In the genomic region with DNA sequence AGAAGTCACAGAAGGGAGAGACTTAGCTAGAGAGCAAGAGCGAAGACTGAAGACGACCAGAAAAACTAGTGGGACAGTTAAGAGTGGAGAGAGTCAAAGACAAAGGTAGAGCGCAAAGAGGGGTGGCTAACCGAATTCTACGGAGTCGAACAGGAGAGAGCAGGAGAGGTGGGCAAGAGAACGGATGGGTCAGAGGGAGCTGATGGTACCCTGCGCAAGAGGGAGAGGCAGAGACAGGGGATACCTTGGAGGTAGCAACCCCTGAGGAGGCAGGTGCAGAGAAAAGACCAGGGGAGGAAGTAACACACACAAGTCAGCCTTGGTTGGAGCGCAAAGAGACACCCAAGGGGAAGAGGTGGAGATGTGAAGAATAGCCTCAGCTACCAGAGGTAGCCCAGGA, we compare ENCODE assay signal across 8 mouse cellular contexts. TPM values are rescaled to one million over a fixed set of nuclear protein-coding genes. Genes with fewer than 3 reads are reported as not detected.
DNase-seq lines count a peak whose midpoint lies in the region; ATAC-seq and TF ChIP-seq lines count a peak whose summit lies in the region.

No protein-coding gene starts in this region.

- ATAC-seq in hindbrain, embryonic 11.5 days (ENCODE audit: low FRiP score), result peak; percentile 10
- ATAC-seq in midbrain, embryonic 14.5 days (ENCODE audit: low FRiP score, low TSS enrichment), result peak; percentile 1; the same call in 1 of the 2 replicates
- no peak for ATAC-seq in granulocyte monocyte progenitor cell, adult 5-6 weeks (replicated peaks; ENCODE audit: poor library complexity, severe bottlenecking)

- no peaks in the 10 kb centered on the region for H3K79me2 ChIP-seq in heart, adult 2 months (replicated peaks; ENCODE audit: control insufficient read depth, insufficient read depth, low read length)

- TF ChIP-seq EP300 in heart, adult 2 months (IDR thresholded peaks at IDR 0.05; ENCODE audit: insufficient read depth, low read depth, low read length), result no peak

- H3K27ac ChIP-seq in heart, adult 2 months, result no peak overlapping the region
- H3K27ac ChIP-seq in hindbrain, embryonic 11.5 days (ENCODE audit: low read depth, low read length), result peak overlapping the region; percentile 86
- H3K27ac ChIP-seq in midbrain, embryonic 14.5 days (replicated peaks; ENCODE audit: low read depth, low read length), result peak overlapping the region; percentile 96

- DNase-seq in heart, adult 2 months, result no peak
- DNase-seq in heart, adult 8-10 months (ENCODE audit: low spot score), result no peak
- DNase-seq in hindbrain, embryonic 11.5 days (ENCODE audit: low spot score), result no peak
- DNase-seq in midbrain, embryonic 14.5 days, result peak; percentile 62
- no peak for DNase-seq in adrenal gland, adult 18-20 months (ENCODE audit: low spot score in 2 of 2)
- no peak for DNase-seq in cerebellum, adult 11-12 months

- peak overlapping the region; percentile 20; the same call in 1 of the 2 replicates for H3K4me3 ChIP-seq in heart, adult 2 months
- peak overlapping the region; percentile 74 for H3K4me3 ChIP-seq in E14TG2a.4 (replicated peaks; ENCODE audit: low read length)
- H3K4me3 ChIP-seq in hindbrain, embryonic 11.5 days (ENCODE audit: low read depth, low read length), result peak overlapping the region; percentile 80
- H3K4me3 ChIP-seq in midbrain, embryonic 14.5 days (replicated peaks; ENCODE audit: low read depth, low read length), result peak overlapping the region; percentile 64

- H3K4me1 ChIP-seq in heart, adult 2 months (ENCODE audit: control insufficient read depth, insufficient read depth, low read length), result peaks cover 4% of the 10 kb centered on the region
- peaks cover 63% of the 10 kb centered on the region for H3K4me1 ChIP-seq in E14TG2a.4 (replicated peaks; ENCODE audit: low read depth, low read length)
- 0 out of 2 replicates have a peak, but pooled peaks cover 5% of the 10 kb centered on the region for H3K4me1 ChIP-seq in hindbrain, embryonic 11.5 days (replicated peaks; ENCODE audit: control insufficient read depth, insufficient read depth, low read length)
- peaks cover 28% of the 10 kb centered on the region for H3K4me1 ChIP-seq in midbrain, embryonic 14.5 days (ENCODE audit: control insufficient read depth, insufficient read depth, low read length)

- intact Hi-C loops in heart, adult 2 months (cut with DNase I), result loop anchor here (10.0 kb wide), 1 partner anchor 267 kb away; a partner anchor contains a TSS

- no peak overlapping the region for H3K9ac ChIP-seq in heart, adult 2 months (ENCODE audit: low read depth, low read length)
- H3K9ac ChIP-seq in hindbrain, embryonic 11.5 days (ENCODE audit: low read depth, low read length), result peak overlapping the region; percentile 82
- H3K9ac ChIP-seq in midbrain, embryonic 14.5 days (replicated peaks; ENCODE audit: low read length), result peak overlapping the region; percentile 78

- no peaks in the 10 kb centered on the region for H3K36me3 ChIP-seq in heart, adult 2 months (ENCODE audit: control insufficient read depth, insufficient read depth, low read length)
- peaks cover 8% of the 10 kb centered on the region for H3K36me3 ChIP-seq in E14TG2a.4 (ENCODE audit: insufficient read depth, low read length)
- H3K36me3 ChIP-seq in hindbrain, embryonic 11.5 days (ENCODE audit: control insufficient read depth, insufficient read depth, low read length), result no peaks in the 10 kb centered on the region
- peaks cover 4% of the 10 kb centered on the region; the same call in 1 of the 2 replicates for H3K36me3 ChIP-seq in midbrain, embryonic 14.5 days (ENCODE audit: control insufficient read depth, insufficient read depth, low read length)

- no peak for TF ChIP-seq CTCF in heart, adult 2 months (IDR thresholded peaks at IDR 0.05)
- TF ChIP-seq CTCF in E14TG2a.4 (conservative IDR thresholded peaks at IDR 0.05; ENCODE audit: low read length), result no peak

- 7% methylated on average over 9 of the region's 9 CpGs for WGBS in heart, adult 2 months
- WGBS in hindbrain, embryonic 11.5 days, result 2% methylated on average over 9 of the region's 9 CpGs
- WGBS in midbrain, embryonic 14.5 days, result 1% methylated on average over 9 of the region's 9 CpGs

- no peaks in the 10 kb centered on the region for H3K9me3 ChIP-seq in E14TG2a.4 (ENCODE audit: low read length)
- no peaks in the 10 kb centered on the region for H3K9me3 ChIP-seq in hindbrain, embryonic 11.5 days (ENCODE audit: control insufficient read depth, low read length)
- H3K9me3 ChIP-seq in midbrain, embryonic 14.5 days (ENCODE audit: control insufficient read depth, low read length), result no peaks in the 10 kb centered on the region

- H3K27me3 ChIP-seq in heart, adult 2 months (ENCODE audit: control insufficient read depth, insufficient read depth, low read length), result no peaks in the 10 kb centered on the region
- peaks cover 66% of the 10 kb centered on the region for H3K27me3 ChIP-seq in E14TG2a.4 (ENCODE audit: insufficient read depth, low read length)
- H3K27me3 ChIP-seq in hindbrain, embryonic 11.5 days (ENCODE audit: control insufficient read depth, insufficient read depth, low read length), result peaks cover 12% of the 10 kb centered on the region
- peaks cover 11% of the 10 kb centered on the region for H3K27me3 ChIP-seq in midbrain, embryonic 14.5 days (ENCODE audit: control insufficient read depth, insufficient read depth, low read length)

- TF ChIP-seq POLR2A in heart, adult 2 months (IDR thresholded peaks at IDR 0.05; ENCODE audit: insufficient read depth, low read depth, low read length), result no peak

- H3K4me2 ChIP-seq in hindbrain, embryonic 11.5 days (replicated peaks; ENCODE audit: low read depth, low read length), result peak overlapping the region; percentile 87
- peak overlapping the region; percentile 92 for H3K4me2 ChIP-seq in midbrain, embryonic 14.5 days (ENCODE audit: low read length)

RNA-seq across cellular contexts. Expression of a gene that starts 0.7 kb away (rescaled TPM):
- 1 to 10 TPM; 2.0 to 2.5 TPM for total RNA-seq in heart, adult 2 months (2021)
- polyA plus RNA-seq in heart, adult 2 months (2012; rRNA removed), result 0.78 and 1.1 TPM in 2 replicates
- 1 to 10 TPM; 1.3 to 3.0 (median 1.9) TPM for total RNA-seq in heart, adult 8-10 months (2022)
- polyA plus RNA-seq in hindbrain, embryonic 11.5 days (2014; fragmentation: Nextera tagmentation; extraction: Ambion mirVana), result 10.5 and 11.5 TPM in 2 replicates
- 7.9 and 9.6 TPM in 2 replicates for polyA plus RNA-seq in midbrain, embryonic 14.5 days (2014; fragmentation: Nextera tagmentation; extraction: Ambion mirVana)
- 1 to 10 TPM; 1.4 to 1.9 TPM for total RNA-seq in adrenal gland, adult 18-20 months (2021)
- 0.21 TPM in 1 of 2 replicates, not detected in the other for total RNA-seq in granulocyte monocyte progenitor cell, adult 5-6 weeks (2014; fragmentation: Nextera tagmentation)
- total RNA-seq in granulocyte monocyte progenitor cell, adult 5-6 weeks (2017), result 0.15 TPM in 1 of 2 replicates, not detected in the other

RNA-seq across cellular contexts. Expression of a gene that starts 8.5 kb away (rescaled TPM):
- total RNA-seq in heart, adult 2 months (2021), result 100 to 1,000 TPM; 132 to 156 TPM
- 83.2 and 101 TPM in 2 replicates for polyA plus RNA-seq in heart, adult 2 months (2012; rRNA removed)
- total RNA-seq in heart, adult 8-10 months (2022), result 100 to 1,000 TPM; 121 to 171 (median 135) TPM
- polyA plus RNA-seq in hindbrain, embryonic 11.5 days (2014; fragmentation: Nextera tagmentation; extraction: Ambion mirVana), result 215 and 216 TPM in 2 replicates
- 120 and 138 TPM in 2 replicates for polyA plus RNA-seq in midbrain, embryonic 14.5 days (2014; fragmentation: Nextera tagmentation; extraction: Ambion mirVana)
- total RNA-seq in adrenal gland, adult 18-20 months (2021), result 100 to 1,000 TPM; 288 to 358 TPM
- 139 and 203 TPM in 2 replicates for total RNA-seq in granulocyte monocyte progenitor cell, adult 5-6 weeks (2014; fragmentation: Nextera tagmentation)
- total RNA-seq in granulocyte monocyte progenitor cell, adult 5-6 weeks (2017), result 123 and 185 TPM in 2 replicates

RNA-seq across cellular contexts. Expression of a gene that starts 30.4 kb away (rescaled TPM):
- 1 to 10 TPM; 5.2 to 5.9 TPM for total RNA-seq in heart, adult 2 months (2021)
- 19.4 and 24.9 TPM in 2 replicates for polyA plus RNA-seq in heart, adult 2 months (2012; rRNA removed)
- total RNA-seq in heart, adult 8-10 months (2022), result 1 to 10 TPM; 3.8 to 6.2 (median 5.2) TPM
- 11.6 and 12.1 TPM in 2 replicates for polyA plus RNA-seq in hindbrain, embryonic 11.5 days (2014; fragmentation: Nextera tagmentation; extraction: Ambion mirVana)
- 11.6 and 15.2 TPM in 2 replicates for polyA plus RNA-seq in midbrain, embryonic 14.5 days (2014; fragmentation: Nextera tagmentation; extraction: Ambion mirVana)
- 10 to 100 TPM in 1 of 2 experiments, 1 to 10 TPM in 1; 9.8 to 11.8 TPM for total RNA-seq in adrenal gland, adult 18-20 months (2021)
- 2.0 and 9.5 TPM in 2 replicates for total RNA-seq in granulocyte monocyte progenitor cell, adult 5-6 weeks (2014; fragmentation: Nextera tagmentation)
- total RNA-seq in granulocyte monocyte progenitor cell, adult 5-6 weeks (2017), result 2.4 TPM in 1 of 2 replicates, not detected in the other

RNA-seq across cellular contexts. Expression of a gene that starts 31.6 kb away (rescaled TPM):
- total RNA-seq in heart, adult 2 months (2021), result 100 to 1,000 TPM; 181 to 201 TPM
- polyA plus RNA-seq in heart, adult 2 months (2012; rRNA removed), result 229 and 234 TPM in 2 replicates
- total RNA-seq in heart, adult 8-10 months (2022), result 100 to 1,000 TPM; 150 to 260 (median 205) TPM
- 260 and 269 TPM in 2 replicates for polyA plus RNA-seq in hindbrain, embryonic 11.5 days (2014; fragmentation: Nextera tagmentation; extraction: Ambion mirVana)
- 249 and 282 TPM in 2 replicates for polyA plus RNA-seq in midbrain, embryonic 14.5 days (2014; fragmentation: Nextera tagmentation; extraction: Ambion mirVana)
- 100 to 1,000 TPM; 177 to 191 TPM for total RNA-seq in adrenal gland, adult 18-20 months (2021)
- total RNA-seq in granulocyte monocyte progenitor cell, adult 5-6 weeks (2014; fragmentation: Nextera tagmentation), result 124 and 140 TPM in 2 replicates
- 71.3 and 86.4 TPM in 2 replicates for total RNA-seq in granulocyte monocyte progenitor cell, adult 5-6 weeks (2017)

RNA-seq across cellular contexts. Expression of a gene that starts 41.4 kb away (rescaled TPM):
- 100 to 1,000 TPM; 140 to 155 TPM for total RNA-seq in heart, adult 2 months (2021)
- polyA plus RNA-seq in heart, adult 2 months (2012; rRNA removed), result 151 and 206 TPM in 2 replicates
- total RNA-seq in heart, adult 8-10 months (2022), result 100 to 1,000 TPM; 161 to 179 (median 167) TPM
- polyA plus RNA-seq in hindbrain, embryonic 11.5 days (2014; fragmentation: Nextera tagmentation; extraction: Ambion mirVana), result 1.7 and 3.0 TPM in 2 replicates
- 3.4 and 4.9 TPM in 2 replicates for polyA plus RNA-seq in midbrain, embryonic 14.5 days (2014; fragmentation: Nextera tagmentation; extraction: Ambion mirVana)
- 10 to 100 TPM; 10.7 to 25.7 TPM for total RNA-seq in adrenal gland, adult 18-20 months (2021)
- total RNA-seq in granulocyte monocyte progenitor cell, adult 5-6 weeks (2014; fragmentation: Nextera tagmentation), result not detected in 2 replicates
- total RNA-seq in granulocyte monocyte progenitor cell, adult 5-6 weeks (2017), result not detected in 2 replicates

Comparison
In these comparisons a context has a peak if more than half of its experiments do, and no peak if none do; other contexts are left out.
1. H3K4me3 ChIP-seq: peak in every context shown above with its lines; median percentile 80 in hindbrain, embryonic 11.5 days; 74 in E14TG2a.4; 64 in midbrain, embryonic 14.5 days; 20 in heart, adult 2 months.